ENCODE assay signal across 11 mouse cellular contexts in genomic region chr11:8575217-8576180, GRCm38 (mm10).
DNase-seq lines count a peak whose midpoint lies in the region; ATAC-seq and TF ChIP-seq lines count a peak whose summit lies in the region.
"Had no signal": no experiment of that assay in that cellular context is flagged by ENCODE, and none has a peak within 500 bp of the region (broad histone marks: within the 10 kb centered on the region; RNA-seq: fewer than 3 reads in every experiment).

No protein-coding gene starts in this region.

- no peak overlapping the region for H3K9ac ChIP-seq in intestine, embryonic 14.5 days (ENCODE audit: low read length)
- no peak overlapping the region for H3K9ac ChIP-seq in intestine, postnatal 0 days (ENCODE audit: low read depth, low read length)
- H3K9ac ChIP-seq: embryonic facial prominence, embryonic 13.5 days had no signal

- no peak overlapping the region for H3K4me2 ChIP-seq in intestine, embryonic 14.5 days (ENCODE audit: low read length)
- H3K4me2 ChIP-seq in intestine, postnatal 0 days (replicated peaks; ENCODE audit: low read depth) = no peak overlapping the region
- peak overlapping the region; percentile 8 for H3K4me2 ChIP-seq in myocyte (ENCODE audit: low read depth)
- H3K4me2 ChIP-seq: embryonic facial prominence, embryonic 13.5 days had no signal

- no peak for TF ChIP-seq CTCF in intestine, postnatal 0 days (IDR thresholded peaks at IDR 0.05; ENCODE audit: low read depth)

- peaks cover 29% of the 10 kb centered on the region for H3K36me3 ChIP-seq in intestine, embryonic 14.5 days (ENCODE audit: control insufficient read depth, insufficient read depth, low read length)
- H3K36me3 ChIP-seq in intestine, postnatal 0 days (ENCODE audit: control insufficient read depth, insufficient read depth) = peaks cover 11% of the 10 kb centered on the region; the same call in 1 of the 2 replicates
- no peaks in the 10 kb centered on the region for H3K36me3 ChIP-seq in myocyte (ENCODE audit: control insufficient read depth, insufficient read depth)
- H3K36me3 ChIP-seq in midbrain, embryonic 10.5 days = no peaks in the 10 kb centered on the region

- no peaks in the 10 kb centered on the region for H3K27me3 ChIP-seq in intestine, embryonic 14.5 days (replicated peaks; ENCODE audit: control insufficient read depth, insufficient read depth, low read length)
- H3K27me3 ChIP-seq in intestine, postnatal 0 days (replicated peaks; ENCODE audit: control insufficient read depth, insufficient read depth, low read length) = no peaks in the 10 kb centered on the region
- H3K27me3 ChIP-seq in myocyte (ENCODE audit: control insufficient read depth, insufficient read depth, insufficient read length) = no peaks in the 10 kb centered on the region
- H3K27me3 ChIP-seq in midbrain, embryonic 10.5 days (ENCODE audit: low read depth, poor library complexity, severe bottlenecking) = no peaks in the 10 kb centered on the region
- H3K27me3 ChIP-seq: embryonic facial prominence, embryonic 13.5 days had no signal

- TF ChIP-seq POLR2A in myocyte (IDR thresholded peaks at IDR 0.05; ENCODE audit: insufficient read length, low read depth) = no peak

- intact Hi-C loops in heart, postnatal 36 days (cut with DNase I) = loop anchor here (2.0 kb wide), 1 partner anchor 15 kb away; no protein-coding TSS in a partner anchor

- peaks cover 11% of the 10 kb centered on the region for H3K4me1 ChIP-seq in intestine, embryonic 14.5 days (replicated peaks; ENCODE audit: control insufficient read depth, insufficient read depth, low read length)
- H3K4me1 ChIP-seq in intestine, postnatal 0 days (replicated peaks; ENCODE audit: control insufficient read depth, insufficient read depth, low read length) = peaks cover 10% of the 10 kb centered on the region; the same call in 1 of the 2 replicates
- peaks cover 8% of the 10 kb centered on the region for H3K4me1 ChIP-seq in midbrain, embryonic 10.5 days

- H3K9me3 ChIP-seq in intestine, embryonic 14.5 days (ENCODE audit: control insufficient read depth, low read length) = no peaks in the 10 kb centered on the region
- H3K9me3 ChIP-seq in intestine, postnatal 0 days (ENCODE audit: control insufficient read depth) = no peaks in the 10 kb centered on the region
- no peaks in the 10 kb centered on the region for H3K9me3 ChIP-seq in midbrain, embryonic 10.5 days (replicated peaks)
- H3K9me3 ChIP-seq: embryonic facial prominence, embryonic 13.5 days had no signal

- H3K27ac ChIP-seq in intestine, embryonic 14.5 days (ENCODE audit: low read depth) = 0 out of 2 replicates have a peak overlapping the region, but pooled peaks have one; percentile 14
- H3K27ac ChIP-seq in intestine, postnatal 0 days (ENCODE audit: low read depth, low read length) = no peak overlapping the region; the same call in 1 of the 2 replicates
- no peak overlapping the region for H3K27ac ChIP-seq in midbrain, embryonic 10.5 days (replicated peaks)
- H3K27ac ChIP-seq: embryonic facial prominence, embryonic 13.5 days had no signal

- no peak overlapping the region for H3ac ChIP-seq in myocyte (ENCODE audit: control insufficient read depth, insufficient read length)

- H3K4me3 ChIP-seq in intestine, embryonic 14.5 days (ENCODE audit: low read depth, low read length) = no peak overlapping the region
- H3K4me3 ChIP-seq in intestine, postnatal 0 days (ENCODE audit: low read depth, low read length) = no peak overlapping the region
- H3K4me3 ChIP-seq in myocyte = no peak overlapping the region
- H3K4me3 ChIP-seq in midbrain, embryonic 10.5 days = no peak overlapping the region
- H3K4me3 ChIP-seq: embryonic facial prominence, embryonic 13.5 days had no signal

- ATAC-seq in intestine, embryonic 14.5 days (replicated peaks; ENCODE audit: low FRiP score, low TSS enrichment, low read depth) = no peak
- ATAC-seq in intestine, postnatal 0 days = no peak
- ATAC-seq: hindbrain, embryonic 16.5 days had no signal

- no peak for DNase-seq in intestine, embryonic 14.5 days (ENCODE audit: low spot score)
- DNase-seq in 416B (ENCODE audit: low read depth) = peak; percentile 56
- DNase-seq in ZHBTc4 (ENCODE audit: low read depth, low spot score) = peak; percentile 96
- no peak for DNase-seq in midbrain, embryonic 10.5 days (ENCODE audit: low spot score)
- DNase-seq in right cerebral cortex, postnatal 14 days = no peak
- no peak for DNase-seq in heart, postnatal 36 days
- DNase-seq: midbrain, embryonic 14.5 days had no signal

- H3K79me2 ChIP-seq in myocyte (ENCODE audit: control insufficient read depth, insufficient read depth) = peaks cover 15% of the 10 kb centered on the region

- 74% methylated on average over 10 of the region's 10 CpGs for WGBS in intestine, embryonic 14.5 days
- WGBS in intestine, postnatal 0 days = 62% methylated on average over 10 of the region's 10 CpGs
- 82% methylated on average over 10 of the region's 10 CpGs for WGBS in midbrain, embryonic 10.5 days

TF ChIP-seq in myocyte, 11 proteins besides CTCF, POLR2A, EP300 and RAD21:
- TF ChIP-seq POLR2AphosphoS2 (IDR thresholded peaks at IDR 0.05; ENCODE audit: insufficient read length, low read depth) (no peak), MYOD1 (IDR thresholded peaks at IDR 0.05; ENCODE audit: control insufficient read depth in 1 of 3, insufficient read length in 2 of 3, low read depth in 2 of 3) (peak in 2 of 3 experiments; percentile 93 to 96), REST (IDR thresholded peaks at IDR 0.05; ENCODE audit: insufficient read depth, insufficient read length) (no peak), E2F4 (IDR thresholded peaks at IDR 0.05; ENCODE audit: insufficient read depth) (no peak), TCF12 (IDR thresholded peaks at IDR 0.05; ENCODE audit: insufficient read depth, poor library complexity, severe bottlenecking) (peak; percentile 29), SRF (IDR thresholded peaks at IDR 0.05; ENCODE audit: control insufficient read depth, insufficient read length, low read depth) (no peak), MYOG (IDR thresholded peaks at IDR 0.05; ENCODE audit: control insufficient read depth in 1 of 3, insufficient read depth in 1 of 3, insufficient read length in 2 of 3, low read depth in 2 of 3) (peak in 2 of 3 experiments; percentile 91 to 92), USF1 (IDR thresholded peaks at IDR 0.05; ENCODE audit: low read depth) (peak; percentile 58), TCF3 (IDR thresholded peaks at IDR 0.05; ENCODE audit: insufficient read length, low read depth) (peak; percentile 54)

Comparison
In these comparisons a context has a peak if more than half of its experiments do, and no peak if none do; other contexts are left out.
1. DNase-seq: peak in 416B (single experiment) and ZHBTc4 (single experiment); none in intestine, embryonic 14.5 days (single experiment), midbrain, embryonic 10.5 days (single experiment), right cerebral cortex, postnatal 14 days (single experiment) and heart, postnatal 36 days (0 of 2).